Mouse (Mus musculus) midbrain, embryonic 16.5 days (tissue): ENCODE data around the gene Zc3hav1l. TPM values are rescaled to one million over a fixed set of nuclear protein-coding genes. Genes with fewer than 3 reads are reported as not detected.

Source experiments
- ATAC-seq: fragments of 200-750 bp; cut with Nextera tagmentation; 2 replicates; pipeline ENCODE4 v1.8.0; 2017; ENCODE audit warnings: moderate TSS enrichment
- H3K27ac ChIP-seq: fragments of 300-500 bp; sonication (generic); 2 replicates; pipeline ENCODE4 v1.5.1; 2014; ENCODE audit warnings: mild to moderate bottlenecking, low read length, mixed read lengths
- H3K27me3 ChIP-seq: fragments of 300-500 bp; sonication (generic); 2 replicates; pipeline ENCODE4 v1.6.1; 2014; ENCODE audit warnings: low read depth, low read length, mixed read lengths; ENCODE audit not compliant: control insufficient read depth, insufficient read depth
- H3K36me3 ChIP-seq: fragments of 300-500 bp; sonication (generic); 2 replicates; pipeline ENCODE4 v1.6.1; 2014; ENCODE audit warnings: mild to moderate bottlenecking, low read length, moderate library complexity, mixed read lengths; ENCODE audit not compliant: control insufficient read depth, insufficient read depth
- H3K4me1 ChIP-seq: fragments of 300-500 bp; sonication (generic); 2 replicates; pipeline ENCODE4 v1.6.1; 2014; ENCODE audit warnings: mild to moderate bottlenecking, low read length, mixed read lengths; ENCODE audit not compliant: control insufficient read depth, insufficient read depth
- H3K4me2 ChIP-seq: fragments of 300-500 bp; sonication (generic); 2 replicates; pipeline ENCODE4 v1.6.1; 2014; ENCODE audit warnings: mild to moderate bottlenecking, low read length, mixed read lengths
- H3K4me3 ChIP-seq: fragments of 300-500 bp; sonication (generic); 2 replicates; pipeline ENCODE4 v1.5.1; 2014; ENCODE audit warnings: low read depth, mild to moderate bottlenecking, low read length, moderate library complexity, mixed read lengths
- H3K9ac ChIP-seq: fragments of 300-500 bp; sonication (generic); 2 replicates; pipeline ENCODE4 v1.6.1; 2014; ENCODE audit warnings: low read depth, low read length, mixed read lengths
- H3K9me3 ChIP-seq: fragments of 300-500 bp; sonication (generic); replicated peaks from 2 replicates; pipeline ENCODE4 v1.6.1; 2014; ENCODE audit warnings: mild to moderate bottlenecking, low read length, mixed read lengths; ENCODE audit not compliant: control insufficient read depth, poor library complexity, severe bottlenecking
- WGBS: fragments of 180-500 bp; shearing (Covaris S2); extraction: QIAGEN DNeasy Blood & Tissue Kit; methylation state at CpG from one replicate; pipeline ENCODE4 v1.1.7; 2014; 5-methylcytosine and 5-hydroxymethylcytosine counted together
- polyA plus RNA-seq: library from polyadenylated mRNA; unstranded; fragments of >200 nt; fragmentation: Nextera tagmentation; extraction: Ambion mirVana; gene quantifications from 2 replicates; pipeline ENCODE4 v1.2.1, GENCODE M21; 2015

The Zc3hav1l gene
- 7.0 and 8.3 TPM in 2 replicates for polyA plus RNA-seq

- Histone ChIP-seq H3K9ac (peak within 1 kb of the TSS; percentile 96), H3K4me2 (peak within 1 kb of the TSS; percentile 68), H3K4me1 (peaks cover 9% of the 10 kb centered on the region; the same call in 1 of the 2 replicates), H3K27me3 (no peaks in the 10 kb centered on the region), H3K27ac (peak within 1 kb of the TSS; percentile 94), H3K9me3 (no peaks in the 10 kb centered on the region), H3K4me3 (peak within 1 kb of the TSS; percentile 81), H3K36me3 (0 out of 2 replicates have a peak, but pooled peaks cover 6% of the 10 kb centered on the region)
- peak; percentile 97 for ATAC-seq
- under 1% methylated on average over 66 of the region's 70 CpGs for WGBS
Observed at GRCm38 (mm10) chr6:38298761-38299401, at the start of gene Zc3hav1l. TSS of gene Zc3hav1l (minus strand) at chr6:38299259.

DNA sequence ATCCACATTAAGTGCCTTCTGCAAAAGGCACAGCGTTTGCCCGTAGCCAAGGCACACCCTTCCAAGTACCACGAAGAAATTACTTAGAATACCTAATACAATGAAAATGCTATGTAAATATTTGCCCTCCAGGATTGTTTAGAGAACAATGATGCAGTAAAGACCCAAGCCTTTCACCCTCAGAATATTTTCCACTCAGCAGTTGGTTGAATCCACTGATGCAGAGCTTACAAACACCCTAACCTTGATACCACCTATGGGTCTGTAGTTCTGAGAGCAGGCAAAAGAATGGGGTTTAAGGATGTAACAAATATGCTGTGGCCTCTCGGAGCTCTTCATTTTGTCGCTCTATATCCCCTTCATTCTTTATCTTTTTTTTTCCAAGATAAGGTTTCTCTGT, 48.8 kb upstream of the Zc3hav1l start:
- WGBS, result 82% methylated on average over 5 of the region's 5 CpGs
- Histone ChIP-seq H3K9me3 (no peaks in the 10 kb centered on the region), H3K27me3 (peaks cover 20% of the 10 kb centered on the region), H3K36me3 (no peaks in the 10 kb centered on the region), H3K4me3 (no peak overlapping the region), H3K27ac (no peak overlapping the region), H3K9ac (no peak overlapping the region), H3K4me1 (no peaks in the 10 kb centered on the region), H3K4me2 (no peak overlapping the region)
- no peak for ATAC-seq

DNA sequence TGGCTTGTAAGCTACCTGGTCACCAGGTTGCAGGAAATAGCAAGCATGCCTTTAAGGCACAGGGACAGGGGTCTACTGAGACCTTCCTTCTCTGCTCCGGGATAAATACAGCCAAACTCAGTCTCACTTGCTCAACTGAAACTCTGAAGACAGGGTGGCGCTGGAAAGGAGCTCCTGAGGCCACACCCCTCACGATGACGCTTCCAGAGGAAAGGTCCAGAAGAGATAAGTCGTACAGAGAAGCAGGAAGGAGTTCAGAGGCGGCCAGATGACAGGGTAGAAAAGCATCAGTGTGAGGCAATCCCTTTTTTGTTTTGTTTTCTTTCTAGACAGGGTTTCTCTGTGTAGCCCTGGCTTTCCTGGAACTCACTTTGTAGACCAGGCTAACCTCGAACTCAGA, 46.7 kb upstream of the Zc3hav1l start:
- H3K9me3 ChIP-seq, result no peaks in the 10 kb centered on the region
- H3K4me1 ChIP-seq, result no peaks in the 10 kb centered on the region
- no peak overlapping the region for H3K4me2 ChIP-seq
- no peak overlapping the region for H3K9ac ChIP-seq
- ATAC-seq, result no peak
- WGBS, result 61% methylated on average over 7 of the region's 7 CpGs
- no peak overlapping the region for H3K4me3 ChIP-seq
- H3K36me3 ChIP-seq, result no peaks in the 10 kb centered on the region
- no peak overlapping the region for H3K27ac ChIP-seq
- H3K27me3 ChIP-seq, result peaks cover 3% of the 10 kb centered on the region; the same call in 1 of the 2 replicates

DNA sequence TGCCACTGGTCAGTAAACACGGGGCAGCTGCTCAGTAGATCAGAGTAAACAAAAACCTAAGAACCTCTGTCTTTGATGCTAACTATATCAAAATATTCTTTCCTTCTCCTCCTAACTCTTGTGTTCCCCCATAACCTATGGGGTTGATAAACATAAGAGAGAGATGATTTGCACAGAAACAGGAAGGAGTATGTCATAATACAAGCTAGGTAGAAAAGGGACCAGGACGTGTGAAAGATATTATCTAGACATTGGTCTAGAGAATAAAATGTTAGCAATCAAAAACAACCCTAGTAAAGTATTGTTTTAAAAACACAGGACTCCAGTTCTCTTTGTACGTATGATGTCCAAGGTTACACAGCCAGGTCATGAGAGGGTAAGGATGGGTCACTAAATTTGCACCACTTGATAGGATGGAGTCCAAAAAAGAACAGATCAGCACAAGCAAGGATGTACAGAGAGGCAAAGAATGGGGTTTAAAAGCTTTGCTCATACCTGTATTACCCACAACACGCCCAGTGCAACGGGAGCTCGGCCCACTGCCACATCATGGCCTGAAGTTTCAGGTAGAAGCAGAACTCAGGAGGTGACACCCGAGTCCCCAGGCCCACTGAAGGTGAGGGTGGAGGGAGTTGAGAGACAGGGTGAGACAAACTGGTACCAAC, 45.1 kb upstream of the Zc3hav1l start:
- H3K9ac ChIP-seq, result no peak overlapping the region
- 87% methylated on average over 7 of the region's 7 CpGs for WGBS
- H3K4me1 ChIP-seq, result no peaks in the 10 kb centered on the region
- H3K27me3 ChIP-seq, result no peaks in the 10 kb centered on the region
- H3K36me3 ChIP-seq, result no peaks in the 10 kb centered on the region
- no peak overlapping the region for H3K4me2 ChIP-seq
- no peak for ATAC-seq
- no peak overlapping the region for H3K27ac ChIP-seq
- no peak overlapping the region for H3K4me3 ChIP-seq
- no peaks in the 10 kb centered on the region for H3K9me3 ChIP-seq

GRCm38 (mm10) chr6:38343581-38343980, 44.5 kb upstream of the Zc3hav1l start:
- Histone ChIP-seq H3K36me3 (no peaks in the 10 kb centered on the region), H3K4me1 (no peaks in the 10 kb centered on the region), H3K4me3 (no peak overlapping the region), H3K4me2 (no peak overlapping the region), H3K9ac (no peak overlapping the region), H3K27ac (no peak overlapping the region), H3K9me3 (no peaks in the 10 kb centered on the region), H3K27me3 (no peaks in the 10 kb centered on the region)
- no peak for ATAC-seq
- WGBS, result 57% methylated on average over 3 of the region's 3 CpGs

DNA sequence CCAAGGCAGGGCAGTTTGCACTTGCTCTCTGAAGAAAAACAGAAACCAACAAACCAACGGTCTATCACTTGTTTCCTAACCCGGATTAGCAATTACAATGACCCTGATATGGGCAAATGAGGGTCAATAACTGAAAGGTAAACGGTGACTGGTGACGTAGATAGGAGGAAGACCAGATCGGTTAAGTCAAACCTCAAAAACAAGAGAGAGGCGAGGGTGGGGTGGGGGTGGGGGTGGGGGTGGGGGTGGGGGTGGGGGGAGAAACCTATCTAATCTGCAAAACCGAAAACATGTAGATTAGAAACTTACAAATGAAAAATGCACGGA, 43.6 kb upstream of the Zc3hav1l start:
- Histone ChIP-seq H3K4me2 (no peak overlapping the region), H3K9ac (no peak overlapping the region), H3K4me1 (no peaks in the 10 kb centered on the region), H3K27me3 (no peaks in the 10 kb centered on the region), H3K4me3 (no peak overlapping the region), H3K36me3 (no peaks in the 10 kb centered on the region), H3K27ac (no peak overlapping the region), H3K9me3 (no peaks in the 10 kb centered on the region)
- WGBS, result 83% methylated on average over 8 of the region's 8 CpGs
- ATAC-seq, result no peak

DNA sequence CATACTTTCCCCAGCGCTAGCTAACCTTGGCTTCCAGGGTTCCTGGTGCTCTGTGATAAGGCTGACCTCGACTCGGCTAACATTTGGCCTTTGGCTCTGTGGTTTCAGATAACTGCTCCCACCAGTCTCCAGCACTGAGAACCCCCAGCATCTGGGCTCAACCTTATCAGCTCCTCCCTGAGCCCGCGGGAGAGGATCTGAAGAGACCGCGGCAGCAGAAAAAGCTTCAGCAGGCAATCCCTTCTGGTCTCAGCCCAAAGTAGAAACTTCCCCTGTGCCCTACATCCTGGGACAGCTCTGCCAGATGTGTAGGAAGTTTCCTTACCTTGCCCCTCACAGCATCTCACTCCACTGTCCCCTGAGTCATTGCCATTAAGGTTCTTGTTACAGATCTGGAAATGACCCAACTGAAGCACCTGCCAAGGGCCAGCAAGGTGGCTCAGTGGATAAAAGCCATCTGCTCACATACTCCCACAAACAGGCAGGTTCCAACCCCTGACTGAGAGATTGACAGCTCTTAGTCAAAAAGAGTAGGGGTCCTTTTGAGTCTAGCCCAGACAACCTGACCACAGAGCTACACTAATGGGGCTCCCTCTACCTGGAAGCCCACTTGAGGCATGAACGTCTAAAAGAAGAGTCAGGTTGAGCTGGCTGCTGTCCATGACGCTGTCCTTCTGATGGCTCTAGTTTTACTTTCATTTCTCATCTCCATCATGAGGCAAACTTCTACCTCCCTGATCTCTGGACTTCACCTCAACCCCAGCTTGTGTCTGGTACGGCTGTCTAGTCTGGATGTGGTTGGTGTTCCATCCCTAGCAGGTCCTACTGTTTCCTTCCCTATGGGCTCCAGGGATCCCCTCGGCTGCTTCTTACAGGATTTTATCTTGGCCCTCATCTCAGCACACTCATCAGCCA, 42.9 kb upstream of the Zc3hav1l start:
- Histone ChIP-seq H3K27me3 (no peaks in the 10 kb centered on the region), H3K36me3 (no peaks in the 10 kb centered on the region), H3K4me3 (no peak overlapping the region), H3K4me2 (no peak overlapping the region), H3K9ac (no peak overlapping the region), H3K27ac (no peak overlapping the region), H3K9me3 (no peaks in the 10 kb centered on the region), H3K4me1 (no peaks in the 10 kb centered on the region)
- 81% methylated on average over 11 of the region's 11 CpGs for WGBS
- no peak for ATAC-seq

DNA sequence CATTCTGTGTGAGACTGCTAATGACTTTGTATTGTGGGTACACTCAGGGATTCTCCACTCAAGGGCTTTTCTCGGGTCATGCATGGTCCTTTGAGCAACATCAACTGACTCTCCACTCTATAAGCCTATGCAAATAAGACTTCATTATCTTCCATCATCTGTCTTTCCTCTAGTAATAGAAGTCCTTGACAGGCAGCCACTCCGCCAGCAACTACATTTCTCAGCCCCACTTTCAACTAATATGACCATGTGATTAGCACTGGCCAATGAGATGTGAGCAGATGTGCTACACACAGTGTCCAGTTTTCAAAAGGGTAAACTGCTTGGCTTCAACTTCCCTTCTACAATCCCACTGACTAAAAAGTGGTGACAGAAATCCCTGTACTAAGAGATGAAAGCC, 40.0 kb upstream of the Zc3hav1l start:
- no peak overlapping the region for H3K27ac ChIP-seq
- H3K4me1 ChIP-seq, result no peaks in the 10 kb centered on the region
- 65% methylated on average over 2 of the region's 2 CpGs for WGBS
- H3K36me3 ChIP-seq, result no peaks in the 10 kb centered on the region
- H3K4me2 ChIP-seq, result no peak overlapping the region
- no peaks in the 10 kb centered on the region for H3K27me3 ChIP-seq
- no peaks in the 10 kb centered on the region for H3K9me3 ChIP-seq
- H3K4me3 ChIP-seq, result no peak overlapping the region
- no peak for ATAC-seq
- no peak overlapping the region for H3K9ac ChIP-seq

DNA sequence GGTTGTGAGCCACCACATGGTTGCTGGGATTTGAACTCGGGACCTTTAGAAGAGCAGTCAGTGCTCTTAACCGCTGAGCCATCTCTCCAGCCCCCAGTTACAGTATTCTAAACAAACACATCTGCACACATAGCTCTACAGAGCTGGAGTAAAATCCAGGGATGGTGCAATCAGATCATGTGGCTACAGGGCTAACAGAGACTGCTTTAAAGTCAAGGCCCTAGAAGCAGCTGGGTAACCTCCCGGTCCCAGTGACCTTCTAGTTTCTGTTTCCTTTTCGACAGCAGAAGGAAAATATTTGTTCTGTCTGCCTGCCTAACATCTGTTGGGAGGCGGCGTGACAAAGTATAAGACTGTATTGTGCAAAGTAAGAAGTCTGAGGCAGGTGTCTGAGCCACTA, 38.9 kb upstream of the Zc3hav1l start:
- Histone ChIP-seq H3K9ac (no peak overlapping the region), H3K9me3 (no peaks in the 10 kb centered on the region), H3K4me2 (no peak overlapping the region), H3K36me3 (no peaks in the 10 kb centered on the region), H3K27ac (no peak overlapping the region), H3K4me3 (no peak overlapping the region), H3K27me3 (no peaks in the 10 kb centered on the region), H3K4me1 (no peaks in the 10 kb centered on the region)
- ATAC-seq, result no peak
- 85% methylated on average over 6 of the region's 6 CpGs for WGBS
